Comparison of ENCODE assay signal across 9 mouse cellular contexts in the genomic region with DNA sequence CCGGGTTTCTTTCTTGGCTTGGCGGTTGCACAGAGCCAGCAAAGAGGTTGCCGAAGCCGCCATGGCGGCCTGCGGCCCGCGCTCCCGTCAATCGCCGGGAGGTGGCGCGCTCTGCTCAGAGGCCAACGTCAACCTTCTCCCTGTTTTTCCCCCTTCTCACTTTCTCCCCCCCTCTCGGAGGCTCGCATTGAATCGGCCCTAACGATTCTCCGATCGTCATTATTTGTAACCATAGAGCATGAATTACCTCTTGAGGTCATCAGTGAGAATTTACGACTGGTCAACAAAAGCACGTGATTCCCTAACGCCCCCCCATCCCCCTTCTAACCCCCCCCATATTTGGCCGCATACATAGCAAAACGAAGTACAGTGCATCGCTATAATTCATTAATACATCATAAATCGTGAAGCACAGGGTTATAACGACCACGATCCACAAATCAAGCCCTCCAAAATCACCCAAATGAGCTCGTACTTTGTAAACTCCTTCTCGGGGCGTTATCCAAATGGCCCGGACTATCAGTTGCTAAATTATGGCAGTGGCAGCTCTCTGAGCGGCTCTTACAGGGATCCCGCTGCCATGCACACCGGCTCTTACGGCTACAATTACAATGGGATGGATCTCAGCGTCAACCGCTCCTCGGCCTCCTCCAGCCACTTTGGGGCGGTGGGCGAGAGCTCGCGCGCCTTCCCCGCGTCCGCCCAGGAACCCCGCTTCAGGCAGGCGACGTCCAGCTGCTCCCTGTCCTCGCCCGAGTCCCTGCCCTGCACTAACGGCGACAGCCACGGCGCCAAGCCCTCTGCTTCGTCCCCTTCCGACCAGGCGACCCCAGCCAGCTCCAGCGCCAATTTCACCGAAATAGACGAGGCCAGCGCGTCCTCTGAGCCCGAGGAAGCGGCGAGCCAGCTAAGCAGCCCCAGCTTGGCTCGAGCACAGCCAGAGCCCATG. TPM values are rescaled to one million over a fixed set of nuclear protein-coding genes. Genes with fewer than 3 reads are reported as not detected.
DNase-seq lines count a peak whose midpoint lies in the region; ATAC-seq and TF ChIP-seq lines count a peak whose summit lies in the region.
"Had no signal": no experiment of that assay in that cellular context is flagged by ENCODE, and none has a peak within 500 bp of the region (broad histone marks: within the 10 kb centered on the region; RNA-seq: fewer than 3 reads in every experiment).

Gene Hoxb5 (plus strand): TSS at position 186 of the 949 bp plus-strand sequence.

- no peak for TF ChIP-seq EP300 in ES-Bruce4 (IDR thresholded peaks at IDR 0.05; ENCODE audit: insufficient read depth, low read depth, low read length)

- TF ChIP-seq CTCF in C2C12 (IDR thresholded peaks at IDR 0.05; ENCODE audit: control insufficient read depth, insufficient read depth, insufficient read length) (peak; percentile 94), ES-Bruce4 (IDR thresholded peaks at IDR 0.05; ENCODE audit: low read depth, low read length) (peak; percentile 82)

- no peaks in the 10 kb centered on the region for H3K9me3 ChIP-seq in ES-Bruce4 (replicated peaks; ENCODE audit: control insufficient read depth, insufficient read depth, low read length, poor library complexity, severe bottlenecking)
- no peaks in the 10 kb centered on the region for H3K9me3 ChIP-seq in embryonic facial prominence, embryonic 10.5 days
- no peaks in the 10 kb centered on the region for H3K9me3 ChIP-seq in hindbrain, embryonic 11.5 days (ENCODE audit: control insufficient read depth, low read length)
- no peaks in the 10 kb centered on the region for H3K9me3 ChIP-seq in limb, embryonic 13.5 days
- H3K9me3 ChIP-seq in midbrain, embryonic 15.5 days = no peaks in the 10 kb centered on the region

- peaks cover 85% of the 10 kb centered on the region for H3K27me3 ChIP-seq in C2C12 (ENCODE audit: control insufficient read depth, insufficient read depth, insufficient read length)
- peaks cover 78% of the 10 kb centered on the region for H3K27me3 ChIP-seq in ES-Bruce4 (ENCODE audit: control insufficient read depth, insufficient read depth, low read length, poor library complexity, severe bottlenecking)
- peaks cover 100% of the 10 kb centered on the region for H3K27me3 ChIP-seq in embryonic facial prominence, embryonic 10.5 days (replicated peaks; ENCODE audit: low read depth, poor library complexity, severe bottlenecking)
- peaks cover 94% of the 10 kb centered on the region for H3K27me3 ChIP-seq in hindbrain, embryonic 11.5 days (ENCODE audit: control insufficient read depth, insufficient read depth, low read length)
- peaks cover 100% of the 10 kb centered on the region for H3K27me3 ChIP-seq in limb, embryonic 13.5 days
- H3K27me3 ChIP-seq in midbrain, embryonic 15.5 days (replicated peaks) = peaks cover 96% of the 10 kb centered on the region

- WGBS in embryonic facial prominence, embryonic 10.5 days = 1% methylated on average over 69 of the region's 69 CpGs
- 1% methylated on average over 69 of the region's 69 CpGs for WGBS in hindbrain, embryonic 11.5 days
- WGBS in limb, embryonic 13.5 days = under 1% methylated on average over 69 of the region's 69 CpGs
- under 1% methylated on average over 69 of the region's 69 CpGs for WGBS in midbrain, embryonic 15.5 days

- no peak within 1 kb of the TSS for H3K4me3 ChIP-seq in C2C12 (ENCODE audit: insufficient read depth, poor library complexity, severe bottlenecking)
- peak within 1 kb of the TSS; percentile 17; the same call in 1 of the 2 replicates for H3K4me3 ChIP-seq in ES-Bruce4 (ENCODE audit: low read depth, low read length)
- H3K4me3 ChIP-seq in embryonic facial prominence, embryonic 10.5 days = peak within 1 kb of the TSS; percentile 27
- H3K4me3 ChIP-seq in hindbrain, embryonic 11.5 days (ENCODE audit: low read depth, low read length) = peak within 1 kb of the TSS; percentile 48
- H3K4me3 ChIP-seq in limb, embryonic 13.5 days = peak within 1 kb of the TSS; percentile 24
- 0 out of 2 replicates have a peak within 1 kb of the TSS, but pooled peaks have one; percentile 4 for H3K4me3 ChIP-seq in midbrain, embryonic 15.5 days

- H3K27ac ChIP-seq in ES-Bruce4 (ENCODE audit: insufficient read depth, low read length) = no peak within 1 kb of the TSS
- no peak within 1 kb of the TSS for H3K27ac ChIP-seq in embryonic facial prominence, embryonic 10.5 days (replicated peaks)
- peak within 1 kb of the TSS; percentile 84 for H3K27ac ChIP-seq in hindbrain, embryonic 11.5 days (ENCODE audit: low read depth, low read length)
- no peak within 1 kb of the TSS for H3K27ac ChIP-seq in limb, embryonic 13.5 days
- no peak within 1 kb of the TSS for H3K27ac ChIP-seq in midbrain, embryonic 15.5 days
- H3K27ac ChIP-seq: macrophage had no signal

- H3K36me3 ChIP-seq in C2C12 (ENCODE audit: control insufficient read depth, insufficient read depth) (no peaks in the 10 kb centered on the region), ES-Bruce4 (ENCODE audit: control insufficient read depth, insufficient read depth, low read length, poor library complexity, severe bottlenecking) (no peaks in the 10 kb centered on the region)
- H3K36me3 ChIP-seq in embryonic facial prominence, embryonic 10.5 days (replicated peaks) = no peaks in the 10 kb centered on the region
- H3K36me3 ChIP-seq in hindbrain, embryonic 11.5 days (ENCODE audit: control insufficient read depth, insufficient read depth, low read length) = no peaks in the 10 kb centered on the region
- H3K36me3 ChIP-seq in limb, embryonic 13.5 days = no peaks in the 10 kb centered on the region
- no peaks in the 10 kb centered on the region for H3K36me3 ChIP-seq in midbrain, embryonic 15.5 days (replicated peaks)

- no peaks in the 10 kb centered on the region for H3K79me2 ChIP-seq in C2C12 (ENCODE audit: control insufficient read depth, insufficient read depth)

- DNase-seq in embryonic facial prominence, embryonic 10.5 days (ENCODE audit: low spot score) = peak; percentile 89
- DNase-seq in hindbrain, embryonic 11.5 days (ENCODE audit: low spot score) = peak; percentile 91
- peak; percentile 22 to 71 for DNase-seq in thymus, postnatal 10 days (ENCODE audit: low spot score in 2 of 2)
- no peak for DNase-seq in right cerebral cortex, adult 2 months (ENCODE audit: low spot score in 2 of 2)

- ATAC-seq in hindbrain, embryonic 11.5 days (ENCODE audit: low FRiP score) = peak; percentile 75
- ATAC-seq in limb, embryonic 13.5 days (ENCODE audit: low FRiP score, low read depth) = no peak
- ATAC-seq in midbrain, embryonic 15.5 days (replicated peaks) = no peak

- no peak within 1 kb of the TSS for H3ac ChIP-seq in C2C12 (ENCODE audit: control insufficient read depth, insufficient read length, low read depth)

- no peaks in the 10 kb centered on the region for H3K4me1 ChIP-seq in ES-Bruce4 (ENCODE audit: control insufficient read depth, insufficient read depth, low read length)
- peaks cover 21% of the 10 kb centered on the region for H3K4me1 ChIP-seq in embryonic facial prominence, embryonic 10.5 days
- no peaks in the 10 kb centered on the region for H3K4me1 ChIP-seq in hindbrain, embryonic 11.5 days (replicated peaks; ENCODE audit: control insufficient read depth, insufficient read depth, low read length)
- H3K4me1 ChIP-seq in limb, embryonic 13.5 days = peaks cover 19% of the 10 kb centered on the region
- peaks cover 3% of the 10 kb centered on the region for H3K4me1 ChIP-seq in midbrain, embryonic 15.5 days

- TF ChIP-seq POLR2A in ES-Bruce4 (IDR thresholded peaks at IDR 0.05; ENCODE audit: insufficient read depth, low read length) = no peak

- no peaks in the 10 kb centered on the region for H3K79me3 ChIP-seq in C2C12 (ENCODE audit: low read depth)

- no peak within 1 kb of the TSS for H3K9ac ChIP-seq in ES-Bruce4 (ENCODE audit: low read depth, poor library complexity, severe bottlenecking)
- H3K9ac ChIP-seq in hindbrain, embryonic 11.5 days (ENCODE audit: low read depth, low read length) = peak within 1 kb of the TSS; percentile 54
- H3K9ac ChIP-seq in limb, embryonic 13.5 days = peak within 1 kb of the TSS; percentile 43
- H3K9ac ChIP-seq in midbrain, embryonic 15.5 days = no peak within 1 kb of the TSS

- peak within 1 kb of the TSS; percentile 38 for H3K4me2 ChIP-seq in hindbrain, embryonic 11.5 days (replicated peaks; ENCODE audit: low read depth, low read length)
- H3K4me2 ChIP-seq in limb, embryonic 13.5 days (replicated peaks) = peak within 1 kb of the TSS; percentile 52
- H3K4me2 ChIP-seq in midbrain, embryonic 15.5 days = no peak within 1 kb of the TSS

TF ChIP-seq in C2C12, 6 proteins besides CTCF, POLR2A, EP300 and RAD21:
- TF ChIP-seq MYOD1 (IDR thresholded peaks at IDR 0.05; ENCODE audit: control insufficient read depth, insufficient read length, low read depth) (no peak), FOSL1 (IDR thresholded peaks at IDR 0.05; ENCODE audit: insufficient read depth, low read length, poor library complexity, severe bottlenecking) (no peak)

RNA-seq across cellular contexts. Expression of gene Hoxb5, which starts in this region (rescaled TPM):
- polyA plus RNA-seq in C2C12 (2012; fragmentation: generic; extraction: Trizol) (not detected), ES-Bruce4 (2011; ENCODE audit: insufficient read depth, insufficient read length, low read depth, missing spikeins) (not detected in 2 replicates)
- polyA plus RNA-seq in embryonic facial prominence, embryonic 10.5 days (2016; fragmentation: Nextera tagmentation; extraction: Ambion mirVana) = 0.07 and 0.28 TPM in 2 replicates
- polyA plus RNA-seq in hindbrain, embryonic 11.5 days (2014; fragmentation: Nextera tagmentation; extraction: Ambion mirVana) = 33.1 and 42.5 TPM in 2 replicates
- 0.97 and 1.5 TPM in 2 replicates for polyA plus RNA-seq in limb, embryonic 13.5 days (2015; fragmentation: Nextera tagmentation; extraction: Ambion mirVana)
- 0.09 and 0.70 TPM in 2 replicates for polyA plus RNA-seq in midbrain, embryonic 15.5 days (2015; fragmentation: Nextera tagmentation; extraction: Ambion mirVana)
- polyA plus RNA-seq: macrophage had no signal

Comparison
In these comparisons a context has a peak if more than half of its experiments do, and no peak if none do; other contexts are left out.
1. RNA of gene Hoxb5 (polyA plus RNA-seq): 33.1 to 42.5 TPM in hindbrain, embryonic 11.5 days; 0.97 to 1.5 TPM in limb, embryonic 13.5 days, not detected in ES-Bruce4, 0.09 to 0.70 TPM in midbrain, embryonic 15.5 days, 0.07 to 0.28 TPM in embryonic facial prominence, embryonic 10.5 days and not detected in C2C12 (single experiment); every median in the first group is over 10 times any median in the second.
2. Peak in DNase-seq and H3K4me3 ChIP-seq in embryonic facial prominence, embryonic 10.5 days; RNA of the gene not detected or under 1 TPM.
3. H3K9ac ChIP-seq: peak in hindbrain, embryonic 11.5 days (single experiment) and limb, embryonic 13.5 days (single experiment); none in ES-Bruce4 (single experiment) and midbrain, embryonic 15.5 days (single experiment).
4. DNase-seq: peak in hindbrain, embryonic 11.5 days (single experiment) and thymus, postnatal 10 days (2 of 2); none in right cerebral cortex, adult 2 months (0 of 2).